Mouse (Mus musculus) embryonic stem cell, embryonic (primary cell): ENCODE measurements around the gene Aspdh.

Source experiments
- CTCF ChIA-PET, 4 experiments: fragments of 300-600 bp in 2 of 4; fragments of 350-600 bp in 2 of 4; sonication (Branson Sonifier 250); formaldehyde crosslinking; loops; one replicate each; lab custom pipeline; 2022; ENCODE audit warnings: inconsistent platforms in 2 of 4; lab: Charles Lee
- POLR2A ChIA-PET, 4 experiments: fragments of 300-600 bp in 2 of 4; fragments of 350-600 bp in 2 of 4; sonication (Branson Sonifier 250); formaldehyde crosslinking; loops; one replicate each; lab custom pipeline; 2022; ENCODE audit warnings: antibody characterized with exemption in 4 of 4, inconsistent platforms in 1 of 4; lab: Charles Lee

The Aspdh gene

DNA sequence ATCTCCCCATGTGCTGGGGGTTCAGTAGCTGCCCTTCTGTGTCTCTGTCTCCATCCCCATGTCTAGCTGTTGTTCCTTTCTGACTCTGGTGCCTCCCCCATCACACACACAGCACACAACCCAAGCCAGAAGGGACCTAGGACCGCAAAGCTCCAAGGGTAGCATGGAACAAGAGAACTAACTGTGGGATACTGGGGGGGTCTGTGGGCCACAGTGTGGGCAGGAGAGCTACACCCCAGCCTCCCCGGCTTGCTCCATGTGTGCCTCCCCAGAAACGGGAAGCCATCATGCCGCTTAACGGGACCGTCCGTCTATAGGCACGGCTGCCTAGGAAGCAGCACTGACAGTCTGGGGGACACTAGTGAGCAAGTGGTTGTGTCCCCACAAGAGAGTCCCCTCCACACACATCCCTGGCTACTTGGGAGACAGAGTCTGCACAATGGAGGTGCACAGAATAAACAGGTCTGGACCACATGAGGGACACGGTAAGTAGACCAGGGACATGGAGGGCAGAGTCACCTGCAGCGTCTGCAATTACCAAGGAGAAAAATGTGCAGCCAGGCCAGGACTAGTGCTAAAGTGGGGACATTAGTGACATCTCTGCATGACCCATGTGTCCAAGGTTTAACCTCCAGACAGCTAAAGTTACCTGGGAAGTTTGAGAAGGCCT lies 1.5 kb upstream of the Aspdh start:
- POLR2A ChIA-PET, result interaction anchor here (0.5 to 1.5 kb wide), 17 partner anchors 8 to 1281 kb away, joined by 3 to 7 read pairs (median 3); partner anchors contain the start of genes Emc10 (in 2 of the 4) and Fam71e1 (in 2 of the 4)
- CTCF ChIA-PET, result interaction anchor here in 3 of 4 experiments (0.6 to 1.1 kb wide), 7 partner anchors 18 to 201 kb away, joined by 3 to 12 read pairs (median 3); no protein-coding TSS in a partner anchor

DNA sequence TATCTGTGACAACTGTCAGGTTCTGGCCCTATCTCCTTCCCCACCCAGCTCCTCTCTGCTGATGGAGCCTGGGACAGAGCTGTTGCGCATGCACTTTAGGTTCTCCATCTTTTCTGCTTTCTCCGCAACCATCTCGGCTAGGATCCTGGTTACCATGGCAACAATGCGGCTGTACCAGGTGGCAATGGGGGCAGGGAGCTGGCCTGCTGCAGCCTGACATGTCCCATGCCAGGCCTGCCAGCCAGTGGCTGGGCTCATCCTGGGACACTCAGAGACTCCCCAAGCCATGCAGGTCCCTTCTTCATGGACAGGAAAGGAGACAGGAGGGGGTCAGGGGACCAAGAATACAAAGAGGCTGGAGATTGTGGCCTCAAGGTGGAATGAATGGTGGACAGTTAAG lies 680 bp upstream of the Aspdh start:
- CTCF ChIA-PET, result no interaction called here
- POLR2A ChIA-PET, result interaction anchor here in 2 of 4 experiments (0.5 to 0.7 kb wide), 4 partner anchors 32 to 588 kb away, joined by 3 to 4 read pairs (median 3); no protein-coding TSS in a partner anchor

DNA sequence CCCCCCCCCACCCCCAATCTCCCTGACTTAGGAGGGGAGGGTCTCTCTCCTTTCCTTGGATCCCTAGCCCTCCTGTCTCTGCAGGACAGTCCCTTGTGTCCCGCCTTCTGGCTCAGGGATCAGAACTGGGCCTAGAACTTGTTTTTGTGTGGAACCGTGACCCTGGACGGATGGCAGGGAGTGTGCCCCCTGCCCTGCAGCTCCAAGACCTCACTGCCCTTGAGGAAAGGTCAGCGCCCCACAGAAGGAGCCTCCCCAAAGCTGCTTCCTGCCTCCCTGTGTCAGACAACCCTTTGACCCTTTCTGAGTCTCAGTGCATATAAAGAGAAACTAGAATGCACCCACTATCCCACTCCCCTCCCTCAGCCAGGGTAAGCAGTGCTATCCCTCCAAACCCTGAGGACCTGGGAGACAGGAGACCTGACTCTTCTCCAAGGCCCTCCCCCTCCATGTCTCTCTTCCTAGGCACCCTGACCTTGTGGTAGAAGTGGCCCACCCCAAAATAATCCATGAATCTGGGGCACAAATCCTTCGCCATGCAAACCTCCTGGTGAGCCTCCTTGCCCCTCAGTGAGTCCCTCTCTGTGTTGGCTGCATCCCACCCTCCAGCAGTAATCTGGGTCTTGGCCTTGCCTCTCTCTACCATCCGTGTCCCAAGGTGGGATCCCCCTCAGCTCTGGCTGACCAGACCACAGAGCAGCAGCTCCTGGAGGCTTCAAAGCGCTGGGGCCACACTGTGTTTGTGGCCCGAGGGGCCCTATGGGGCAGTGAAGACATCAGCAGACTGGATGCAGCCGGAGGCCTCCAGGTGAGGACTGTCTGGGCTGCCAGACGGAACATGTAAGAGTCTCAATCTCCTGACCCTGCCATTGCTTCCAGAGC lies 1.1 kb downstream of the Aspdh start:
- POLR2A ChIA-PET, result interaction anchor here in 3 of 4 experiments (0.6 to 4.1 kb wide), 11 partner anchors 20 to 794 kb away, joined by 3 to 52 read pairs (median 4); partner anchors contain the start of genes Emc10 (in 3 of the 3), Fam71e1 (in 3 of the 3) and Ctu1 (in 1 of the 3)
- CTCF ChIA-PET, result no interaction called here

DNA sequence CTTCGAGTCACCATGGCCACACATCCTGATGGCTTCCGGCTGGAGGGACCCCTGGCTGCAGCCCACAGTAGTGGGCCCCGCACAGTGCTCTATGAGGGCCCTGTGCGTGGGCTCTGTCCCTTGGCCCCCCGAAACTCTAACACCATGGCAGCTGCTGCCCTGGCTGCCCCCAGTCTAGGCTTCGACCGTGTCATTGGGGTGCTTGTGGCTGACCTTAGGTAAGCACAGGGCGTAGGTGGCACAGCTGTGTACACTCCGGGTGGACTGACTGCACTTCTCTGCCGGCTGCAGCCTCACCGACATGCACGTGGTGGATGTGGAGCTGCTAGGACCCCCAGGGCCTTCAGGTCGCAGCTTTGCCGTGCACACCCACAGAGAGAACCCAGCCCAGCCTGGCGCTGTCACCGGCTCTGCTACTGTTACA lies 1.7 kb downstream of the Aspdh start:
- CTCF ChIA-PET, result interaction anchor here in 3 of 4 experiments (0.6 to 1.2 kb wide), 5 partner anchors 33 to 911 kb away, joined by 3 to 7 read pairs (median 3); no protein-coding TSS in a partner anchor
- POLR2A ChIA-PET, result interaction anchor here in 3 of 4 experiments (0.5 to 4.1 kb wide), 24 partner anchors 19 to 795 kb away, joined by 3 to 52 read pairs (median 4); partner anchors contain the start of genes Emc10 (in 3 of the 3), Fam71e1 (in 3 of the 3), Akt1s1 (in 1 of the 3) and Atf5 (in 1 of the 3)

DNA sequence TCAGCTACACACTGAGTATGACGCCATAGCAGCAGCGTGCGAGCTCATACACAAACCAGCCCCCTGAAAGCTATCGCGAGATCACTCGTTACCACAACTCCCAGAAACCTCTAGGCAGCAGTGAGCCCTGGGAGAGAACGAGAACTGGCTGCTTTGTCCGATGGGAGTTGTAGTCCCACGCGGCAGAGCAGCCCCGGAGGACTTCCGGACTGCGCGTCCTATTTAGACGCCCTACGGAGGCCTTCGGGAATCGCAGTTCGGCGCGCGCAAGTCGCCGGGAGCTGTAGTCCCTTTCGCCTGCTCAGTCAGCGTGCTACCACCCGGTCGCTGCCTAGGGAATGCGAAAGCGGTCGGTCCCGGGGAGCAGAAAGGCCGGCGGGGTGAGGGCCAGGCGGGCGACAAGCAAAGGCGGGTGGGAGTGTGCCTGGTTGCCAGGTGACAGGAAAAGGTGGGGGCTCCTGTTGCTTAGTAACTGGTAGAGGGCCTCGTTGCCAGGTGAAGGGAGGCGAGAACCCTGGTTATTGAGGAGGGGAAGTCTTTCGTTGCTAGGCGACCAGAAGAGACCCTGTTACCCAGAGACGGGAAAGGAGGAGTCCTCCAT lies 2.7 kb downstream of the Aspdh start, which contains the start of gene Josd2:
Gene Josd2, plus strand, starts transcription at position 170 of the 601 bp plus-strand sequence.
- CTCF ChIA-PET, result interaction anchor here in 3 of 4 experiments (0.6 to 1.6 kb wide), 10 partner anchors 17 to 485 kb away, joined by 3 to 7 read pairs (median 3); partner anchors contain the start of genes Emc10 (in 1 of the 3) and Fam71e1 (in 1 of the 3)
- POLR2A ChIA-PET, result interaction anchor here in 3 of 4 experiments (0.5 to 4.1 kb wide), 51 partner anchors 17 to 796 kb away, joined by 3 to 52 read pairs (median 4); partner anchors contain the start of genes Emc10 (in 3 of the 3), Fam71e1 (in 3 of the 3), Pold1 (in 2 of the 3) and 1700028J19Rik (in 1 of the 3)

DNA sequence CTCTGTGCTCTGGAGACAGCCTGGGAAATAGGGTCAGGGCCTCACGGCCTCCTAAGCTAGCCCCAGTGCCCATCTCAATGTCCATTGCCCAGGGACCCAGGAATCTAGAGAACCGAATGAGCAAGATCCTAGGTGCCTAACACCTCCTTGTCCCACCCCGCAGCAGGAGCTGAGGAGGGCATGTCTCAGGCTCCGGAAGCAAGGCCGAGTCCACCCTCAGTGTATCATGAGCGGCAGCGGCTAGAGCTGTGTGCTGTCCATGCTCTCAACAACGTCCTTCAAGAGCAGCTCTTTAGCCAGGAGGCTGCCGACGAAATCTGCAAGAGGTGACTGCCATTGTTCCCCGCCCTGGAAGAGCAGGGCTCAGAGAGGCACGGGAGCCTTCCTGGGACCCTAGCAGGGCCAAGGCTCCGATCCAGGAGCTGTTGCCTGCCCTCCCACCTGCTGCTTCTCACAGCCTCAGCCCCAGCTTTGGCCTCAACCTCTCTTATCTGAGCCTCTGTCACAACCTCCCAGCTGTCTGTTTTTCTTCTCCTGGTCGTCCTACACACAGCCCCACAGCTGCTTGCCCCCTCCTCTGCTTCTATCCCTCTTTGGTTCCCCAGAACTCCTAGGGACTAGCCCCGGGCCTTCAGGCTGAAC lies 3.6 kb downstream of the Aspdh start:
- ChIA-PET POLR2A (interaction anchor here in 3 of 4 experiments (0.5 to 4.1 kb wide), 19 partner anchors 17 to 352 kb away, joined by 3 to 52 read pairs (median 5); partner anchors contain the start of genes Emc10 (in 2 of the 3), Fam71e1 (in 2 of the 3), 1700028J19Rik (in 1 of the 3) and 2410002F23Rik (in 1 of the 3)), CTCF (interaction anchor here in 3 of 4 experiments (0.6 to 1.9 kb wide), 6 partner anchors 16 to 357 kb away, joined by 3 to 5 read pairs (median 3); no protein-coding TSS in a partner anchor)

DNA sequence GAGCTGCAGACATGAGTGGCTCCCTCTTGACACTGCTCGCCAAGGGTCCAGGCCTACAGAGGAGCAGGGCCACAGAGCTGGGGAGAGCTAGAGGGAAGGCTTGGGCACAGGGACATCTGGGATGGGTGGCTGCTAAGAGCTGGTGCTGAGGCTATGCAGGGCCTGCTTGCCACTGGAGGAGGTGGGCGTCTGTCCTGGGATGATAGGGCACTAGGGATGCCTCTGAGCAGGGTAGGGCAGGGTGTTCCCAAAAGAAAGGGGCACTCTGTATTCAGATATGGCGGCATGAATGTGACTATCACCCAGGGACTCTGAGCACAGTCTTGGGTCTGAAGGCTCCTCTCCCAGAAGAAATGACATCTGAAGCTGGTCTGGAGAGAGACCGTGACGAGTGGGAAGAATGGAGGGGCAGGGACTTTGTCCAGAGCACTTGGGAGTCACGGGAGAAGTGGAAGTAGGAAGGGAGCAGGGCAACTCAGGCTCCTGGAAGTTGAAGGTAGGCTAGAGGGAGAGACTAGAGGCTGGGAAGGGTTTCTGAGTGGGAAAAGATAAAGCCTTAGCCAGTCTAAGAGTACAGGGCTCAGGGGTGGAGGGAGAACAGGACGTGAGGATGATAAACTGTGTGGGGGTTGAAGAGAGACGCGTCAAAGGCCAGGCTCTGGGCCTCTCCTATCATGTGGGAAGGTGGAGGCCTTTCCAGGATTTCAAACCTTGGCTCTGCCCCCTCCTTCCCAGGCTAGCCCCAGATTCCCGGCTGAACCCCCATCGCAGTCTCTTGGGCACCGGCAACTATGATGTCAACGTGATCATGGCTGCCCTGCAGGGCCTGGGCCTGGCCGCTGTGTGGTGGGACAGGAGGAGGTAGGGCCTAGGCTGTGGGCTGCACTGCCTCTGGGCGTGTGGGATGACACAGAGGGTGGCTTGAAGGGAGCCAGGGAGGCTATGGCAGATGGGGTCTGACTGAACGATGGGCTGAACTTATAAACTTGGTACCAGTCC lies 4.8 kb downstream of the Aspdh start:
- ChIA-PET CTCF (interaction anchor here in 1 of 4 experiments (1.9 kb wide), 1 partner anchor 207 kb away, joined by 4 read pairs; no protein-coding TSS in a partner anchor), POLR2A (interaction anchor here in 3 of 4 experiments (0.8 to 4.1 kb wide), 6 partner anchors 15 to 67 kb away, joined by 3 to 52 read pairs (median 20); partner anchors contain the start of genes Emc10 (in 2 of the 3) and Fam71e1 (in 2 of the 3))

DNA sequence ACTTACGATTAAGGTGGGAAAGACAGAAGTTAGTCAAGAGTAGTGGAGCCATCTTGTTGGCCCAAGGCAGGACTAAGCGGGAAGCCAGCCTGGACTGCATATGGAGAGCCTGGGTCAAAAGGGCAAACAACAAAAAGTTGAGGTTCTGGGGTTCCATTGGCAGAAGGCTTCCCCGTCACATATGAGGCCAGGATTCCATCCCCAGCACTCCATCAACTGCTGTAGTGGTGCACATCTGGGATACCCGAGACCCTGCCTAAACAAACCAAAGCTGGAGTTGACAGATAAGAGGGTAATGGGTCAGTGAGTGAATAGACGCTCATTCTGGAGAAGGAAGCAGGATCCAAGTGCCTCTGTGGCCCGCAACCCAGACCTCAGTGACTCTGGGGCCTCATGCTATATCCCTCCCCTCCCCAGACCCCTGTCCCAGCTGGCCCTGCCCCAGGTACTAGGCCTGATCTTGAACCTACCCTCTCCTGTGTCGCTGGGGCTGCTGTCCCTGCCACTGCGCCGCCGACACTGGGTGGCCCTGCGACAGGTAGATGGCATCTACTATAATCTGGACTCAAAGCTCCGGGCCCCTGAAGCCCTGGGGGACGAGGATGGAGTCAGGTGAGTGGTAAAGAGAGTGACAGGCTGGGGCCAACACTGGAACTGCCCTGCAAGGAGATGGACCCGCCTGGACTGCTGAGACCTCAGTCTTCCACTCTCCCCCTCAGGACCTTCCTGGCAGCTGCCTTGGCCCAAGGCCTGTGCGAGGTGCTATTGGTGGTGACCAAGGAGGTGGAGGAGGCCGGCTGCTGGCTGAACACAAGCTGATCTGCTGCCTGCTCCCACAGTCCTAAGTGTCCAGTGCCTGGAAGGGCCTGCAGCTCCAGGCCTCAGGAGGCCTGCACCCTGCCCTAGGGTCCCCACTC lies 5.8 kb downstream of the Aspdh start:
- ChIA-PET CTCF (interaction anchor here in 1 of 4 experiments (0.5 kb wide), 1 partner anchor 511 kb away, joined by 6 read pairs; no protein-coding TSS in a partner anchor), POLR2A (interaction anchor here in 2 of 4 experiments (0.7 to 1.8 kb wide), 6 partner anchors 8 to 131 kb away, joined by 3 to 6 read pairs (median 4); partner anchors contain the start of genes Emc10 (in 1 of the 2) and Fam71e1 (in 1 of the 2))

DNA sequence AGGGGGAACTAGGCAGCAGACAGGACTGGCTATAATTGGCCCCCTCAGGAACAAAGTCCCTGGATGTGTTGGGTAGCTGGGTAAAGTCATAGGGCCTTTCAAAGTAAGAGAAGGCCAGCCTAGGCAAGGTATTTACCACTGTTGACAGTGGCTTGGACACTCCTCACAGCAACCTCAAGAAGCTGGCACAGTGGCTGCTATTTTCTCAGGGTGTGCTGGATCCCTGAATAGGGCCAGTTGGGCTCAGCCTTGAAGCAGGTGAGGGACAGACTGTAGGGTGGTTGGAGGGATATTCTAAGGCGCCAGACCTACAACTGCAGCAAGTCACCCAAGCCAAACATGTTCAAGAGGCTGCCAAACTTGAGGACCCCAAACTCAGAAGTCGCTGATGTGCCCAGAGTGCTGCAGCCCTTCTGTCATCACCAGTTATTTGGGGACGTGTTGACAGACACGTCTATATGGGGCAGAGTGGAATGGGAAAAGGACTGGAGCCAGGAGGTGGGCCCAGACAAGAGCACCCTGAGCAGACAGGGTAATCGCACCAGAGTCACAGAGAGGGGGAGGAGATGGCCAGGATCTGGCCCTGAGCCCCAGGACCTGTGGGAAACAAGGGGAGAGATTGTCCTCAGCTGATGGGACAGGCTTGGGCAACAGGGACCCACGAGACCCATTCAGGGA lies 6.8 kb downstream of the Aspdh start:
- POLR2A ChIA-PET, result interaction anchor here in 2 of 4 experiments (1.1 to 1.8 kb wide), 4 partner anchors 9 to 132 kb away, joined by 3 to 6 read pairs (median 4); partner anchors contain the start of genes Emc10 (in 1 of the 2) and Fam71e1 (in 1 of the 2)
- CTCF ChIA-PET, result interaction anchor here in 1 of 4 experiments (0.5 kb wide), 1 partner anchor 510 kb away, joined by 6 read pairs; no protein-coding TSS in a partner anchor

DNA sequence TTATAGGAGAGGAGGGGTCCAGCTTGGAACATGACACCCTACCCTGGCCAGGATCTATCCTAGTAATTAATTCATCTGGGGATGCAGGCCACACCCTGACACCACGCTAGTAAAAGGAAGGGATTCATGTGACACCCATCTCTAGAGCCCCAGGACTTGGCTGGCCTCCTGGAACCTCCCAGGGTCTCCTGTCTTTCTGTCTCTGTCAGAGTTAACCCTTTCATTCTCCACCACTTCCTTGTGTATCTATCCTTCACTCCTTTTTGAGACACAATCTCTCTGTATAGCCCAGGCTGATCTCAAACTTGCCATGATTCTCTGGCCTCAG lies 7.3 kb downstream of the Aspdh start:
- ChIA-PET CTCF (no interaction called here), POLR2A (interaction anchor here in 1 of 4 experiments (1.8 kb wide), 1 partner anchor 112 kb away, joined by 5 read pairs; no protein-coding TSS in a partner anchor)

DNA sequence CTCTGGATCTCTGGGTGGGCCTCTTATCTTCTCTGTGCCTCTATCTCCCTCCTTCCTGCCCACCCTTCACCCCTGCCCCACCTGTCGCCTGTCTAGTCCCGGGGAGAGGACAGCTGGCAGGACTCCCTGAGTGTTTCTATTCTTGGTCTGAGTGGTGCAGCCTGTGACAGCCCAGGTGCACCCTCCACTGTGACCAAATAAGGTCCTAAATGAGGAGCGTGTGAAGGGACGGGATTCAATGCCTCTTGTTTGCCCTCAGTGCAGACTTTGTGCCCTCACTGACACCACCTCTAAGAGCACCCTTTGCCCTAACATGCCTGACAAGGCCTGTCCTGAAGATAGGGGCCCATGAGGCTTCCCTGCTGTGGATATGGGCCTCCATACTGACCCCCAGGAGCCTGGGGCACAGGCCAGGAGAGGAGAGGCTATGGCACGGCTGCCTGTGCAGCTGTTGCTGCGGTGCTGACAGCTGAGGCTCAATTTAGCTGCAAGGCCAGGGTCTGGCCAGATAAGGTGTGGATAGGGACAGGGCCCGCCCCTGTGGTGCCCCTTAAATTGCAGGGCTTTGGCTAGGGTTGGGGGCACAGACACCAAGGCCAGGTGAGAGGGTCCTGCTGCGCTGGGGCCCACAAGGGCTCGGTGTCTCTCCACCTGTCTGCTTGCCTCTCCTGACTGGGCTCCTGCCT lies 7.9 kb downstream of the Aspdh start:
- ChIA-PET CTCF (interaction anchor here in 1 of 4 experiments (0.6 kb wide), 1 partner anchor 81 kb away, joined by 4 read pairs; no protein-coding TSS in a partner anchor), POLR2A (interaction anchor here in 1 of 4 experiments (0.9 kb wide), 1 partner anchor 46 kb away, joined by 3 read pairs; no protein-coding TSS in a partner anchor)

DNA sequence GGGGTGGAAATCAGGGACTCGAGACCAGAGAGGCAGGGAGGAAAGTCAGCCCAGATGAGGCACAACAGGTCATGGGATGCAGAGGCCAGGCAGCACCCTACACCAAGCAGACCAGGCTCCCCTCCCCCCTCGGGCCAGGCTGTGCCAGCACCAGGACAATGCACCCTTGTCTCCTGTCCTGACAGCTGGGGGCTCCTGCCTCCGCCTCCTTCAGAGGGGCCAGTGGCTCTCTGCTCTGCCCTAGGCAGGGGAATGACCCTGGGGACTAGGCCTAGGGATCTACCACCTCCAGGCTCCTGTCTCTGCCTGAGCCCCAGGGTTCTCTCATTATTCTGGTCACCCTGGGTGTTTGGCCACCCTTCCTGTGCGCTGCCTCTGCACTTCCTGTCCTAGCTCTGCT lies 9.2 kb downstream of the Aspdh start:
- ChIA-PET POLR2A (interaction anchor here in 2 of 4 experiments (0.8 to 1.3 kb wide), 2 partner anchors 11 kb away, joined by 4 to 6 read pairs; no protein-coding TSS in a partner anchor), CTCF (no interaction called here)

DNA sequence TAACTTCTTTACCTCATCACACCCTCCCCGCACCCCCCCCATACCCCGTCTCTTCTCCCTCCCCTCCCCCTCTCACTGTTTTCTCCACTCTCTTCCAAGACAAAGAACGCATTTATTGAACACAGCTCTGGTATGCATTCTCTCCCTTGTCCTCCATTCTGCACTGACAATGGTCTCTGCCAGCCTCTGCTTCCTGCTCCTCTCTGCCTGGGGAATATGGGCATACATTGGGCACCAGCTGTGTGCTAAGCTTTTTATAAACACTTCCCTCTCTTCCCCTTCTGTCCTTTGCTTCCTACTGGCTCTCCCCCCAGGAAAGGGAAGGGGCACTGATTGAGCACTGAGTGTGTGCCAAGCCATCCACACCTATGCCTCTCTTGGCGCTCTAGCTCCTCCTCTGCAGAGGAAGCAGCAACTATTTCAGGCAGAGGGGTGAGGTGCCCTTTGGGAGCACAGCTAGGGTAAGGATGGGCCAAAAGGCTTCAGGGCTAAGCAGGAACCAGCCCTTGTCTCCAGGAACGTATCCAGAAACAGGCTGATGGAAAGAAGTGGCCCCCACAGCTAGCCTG lies 9.9 kb downstream of the Aspdh start:
- ChIA-PET CTCF (interaction anchor here in 2 of 4 experiments (0.6 to 0.7 kb wide), 2 partner anchors 10 to 212 kb away, joined by 3 read pairs; no protein-coding TSS in a partner anchor), POLR2A (interaction anchor here in 3 of 4 experiments (0.6 to 1.3 kb wide), 4 partner anchors 10 to 36 kb away, joined by 3 to 6 read pairs (median 4); no protein-coding TSS in a partner anchor)
